Mouse (Mus musculus) kidney, adult 9 months (tissue): ENCODE data around the gene Gm6370.
"Not testable (repeated sequence)": the region's sequence is repeated elsewhere in the genome, so short reads cannot be mapped to it uniquely, and the experiment has no call there.

ENCODE experiments used
- DNase-seq: peaks from one replicate; pipeline ENCODE4 v3.0.0; 2022

Gene Gm6370

DNA sequence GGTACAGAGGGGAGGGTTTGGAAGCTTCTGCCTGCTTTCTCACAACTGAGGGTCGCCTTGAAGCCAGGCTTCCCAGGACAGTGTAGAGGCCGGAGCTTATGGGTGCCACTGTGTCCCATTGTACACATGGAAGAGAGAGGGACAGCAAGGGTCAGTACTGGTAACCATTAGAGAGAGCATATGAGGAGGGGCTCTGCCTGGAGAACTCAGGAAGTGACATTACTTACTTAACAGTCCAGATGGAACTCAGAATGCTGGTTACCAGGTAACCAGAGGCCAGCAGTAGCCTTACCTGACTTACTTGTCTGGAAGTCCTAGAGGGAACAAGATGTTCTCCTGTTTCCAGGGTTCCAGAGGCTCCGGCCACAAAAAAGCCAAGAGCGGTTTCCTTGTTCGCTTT lies at the start of gene Gm6370:
Gene Gm6370, plus strand, starts transcription at position 301 of the 400 bp plus-strand sequence.
- not testable (repeated sequence) for DNase-seq

DNA sequence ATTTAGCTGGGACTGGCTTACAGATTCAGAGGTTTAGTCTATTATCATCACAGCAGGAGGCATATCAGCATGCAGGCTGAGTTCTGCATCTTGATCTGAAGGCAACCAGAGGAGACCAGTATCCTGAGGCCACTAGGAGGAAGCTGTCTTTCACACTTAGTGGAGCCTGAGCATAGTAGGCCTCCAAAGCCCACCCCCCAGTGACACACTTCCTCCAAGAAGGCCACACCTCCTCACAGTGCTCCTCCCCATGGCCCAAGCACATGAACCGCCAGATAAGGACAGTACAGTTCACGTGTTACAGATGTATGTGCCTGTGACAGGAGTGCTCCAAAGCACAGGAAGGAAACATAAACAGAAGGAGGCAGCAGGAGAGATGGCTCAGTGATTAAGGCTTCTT lies 48.4 kb upstream of the Gm6370 start:
- no peak for DNase-seq

DNA sequence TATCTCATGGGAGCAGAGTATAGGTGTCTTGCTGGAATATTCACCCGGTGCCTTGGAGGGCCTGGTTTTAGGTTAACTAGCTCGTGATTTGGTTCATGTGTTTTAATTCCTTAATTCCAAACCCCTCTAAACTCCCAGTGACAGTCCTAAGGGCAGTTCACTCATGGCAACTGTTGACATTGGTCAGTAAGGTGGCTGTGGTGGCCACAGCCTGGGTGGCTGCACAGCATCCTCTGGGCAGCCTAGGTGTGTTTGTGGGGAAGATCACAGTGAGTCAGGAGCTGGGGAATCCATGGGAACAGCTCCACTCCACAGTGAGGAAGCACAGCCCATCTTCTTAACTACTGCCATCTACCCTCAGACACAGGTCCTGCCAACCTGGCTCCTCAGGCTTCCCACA lies 44.5 kb upstream of the Gm6370 start:
- peak; percentile 13 for DNase-seq

- peak; percentile 19 for DNase-seq
These were observed 39.4 kb upstream of the Gm6370 start for GRCm38 (mm10) chr5:146451592-146452254.

DNA sequence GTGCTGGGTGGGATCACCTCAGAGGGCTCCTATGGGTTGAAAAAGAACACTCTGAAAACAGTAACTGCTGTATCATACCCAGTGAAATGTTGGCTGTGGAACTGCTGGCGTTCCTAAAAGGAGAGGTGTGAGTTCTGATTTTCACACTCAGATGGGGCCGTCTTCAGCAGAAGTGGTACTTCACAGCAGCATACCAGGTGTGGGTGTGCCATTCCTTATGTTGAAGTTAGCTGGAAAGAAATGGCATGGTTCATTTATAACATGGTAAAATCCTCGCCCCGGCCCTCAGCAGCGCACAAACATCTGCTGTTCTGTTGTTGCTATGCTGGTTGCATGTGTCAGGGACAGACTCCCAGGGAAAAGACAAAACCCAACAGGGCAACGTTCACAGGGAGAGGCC lies 37.6 kb upstream of the Gm6370 start:
- DNase-seq, result no peak

GRCm38 (mm10) chr5:146461612-146462011 lies 29.6 kb upstream of the Gm6370 start:
- DNase-seq, result peak; percentile 67

GRCm38 (mm10) chr5:146466663-146467062 lies 24.5 kb upstream of the Gm6370 start:
- no peak for DNase-seq

GRCm38 (mm10) chr5:146468311-146468710 lies 22.9 kb upstream of the Gm6370 start:
- no peak for DNase-seq

DNA sequence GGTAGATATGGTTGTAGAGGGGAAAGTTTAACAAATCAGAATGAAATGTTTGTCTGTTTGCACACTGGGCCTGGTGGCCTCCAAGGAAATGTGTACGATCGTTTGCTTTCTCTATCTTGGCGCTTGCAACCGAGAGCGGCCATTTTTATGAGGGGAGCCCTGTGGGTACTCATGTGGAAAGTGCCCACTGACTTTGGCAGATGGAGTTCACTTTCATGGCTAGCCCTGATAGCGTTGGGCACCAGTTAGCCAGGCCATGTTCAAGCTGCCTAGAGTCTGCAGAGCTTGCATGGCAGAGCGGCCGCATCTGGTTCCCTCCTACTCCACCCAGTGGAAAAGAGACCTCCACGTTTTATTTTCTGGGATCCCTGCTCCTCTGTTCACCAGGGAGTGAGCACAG lies 20.3 kb upstream of the Gm6370 start:
- DNase-seq, result no peak

DNA sequence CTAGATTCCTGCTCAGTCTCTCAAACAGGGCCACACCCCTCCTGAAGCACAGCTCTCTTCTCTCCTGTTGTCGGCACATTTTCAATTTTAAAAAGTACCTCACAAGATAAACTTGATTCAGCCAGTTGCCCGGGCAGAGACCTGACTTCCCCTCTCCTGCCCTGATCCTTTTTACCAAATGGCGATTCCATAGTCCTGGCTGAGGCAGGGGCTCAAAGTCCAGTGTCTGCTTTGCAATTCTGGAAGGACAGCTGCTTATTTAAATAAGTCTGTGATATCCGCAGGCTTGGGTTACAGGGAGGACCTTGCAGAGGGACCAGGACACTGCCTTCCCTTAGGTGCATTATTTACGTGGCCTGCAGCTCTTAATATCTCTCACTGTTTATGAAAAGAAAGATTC lies 19.9 kb upstream of the Gm6370 start:
- peak; percentile 29 for DNase-seq

DNA sequence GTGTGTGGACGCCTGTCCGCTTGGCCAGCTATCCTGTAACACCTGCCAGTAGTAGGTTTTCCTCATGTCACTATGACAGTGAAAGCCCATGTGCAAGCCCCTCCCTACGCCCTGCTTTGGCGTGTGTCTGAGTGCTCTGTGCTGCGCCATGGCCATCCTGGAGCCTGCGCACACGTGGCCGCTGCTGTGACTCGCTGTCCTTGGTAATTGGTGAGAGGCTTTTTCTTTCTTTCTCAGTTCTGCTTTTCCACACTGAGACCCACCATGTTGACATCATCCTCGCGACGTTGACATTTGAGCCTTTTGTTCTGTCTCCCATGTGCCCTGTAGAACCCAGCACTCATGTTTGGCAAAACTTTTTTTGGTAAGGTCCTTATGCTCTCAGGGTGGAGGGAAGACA lies 19.3 kb upstream of the Gm6370 start:
- DNase-seq, result no peak

DNA sequence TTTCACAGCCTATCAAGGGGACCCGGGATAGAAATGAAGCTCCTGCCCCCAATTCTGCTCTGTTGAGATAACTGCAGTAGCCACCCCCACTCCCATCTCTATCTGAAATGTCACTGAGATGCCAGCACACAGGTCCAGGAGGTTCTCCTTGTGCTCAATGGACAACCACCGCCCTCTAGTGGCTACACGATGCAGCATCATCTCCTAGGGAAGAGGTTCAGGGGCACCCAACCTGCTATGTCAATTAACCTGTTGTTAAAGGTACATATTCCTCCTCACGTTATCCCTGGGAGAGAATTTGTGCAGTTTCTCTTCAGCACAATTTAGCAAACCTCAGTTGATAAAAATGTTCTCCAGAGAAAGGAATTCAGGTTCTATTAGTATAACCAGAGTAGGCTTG lies 11.6 kb upstream of the Gm6370 start:
- peak; percentile 44 for DNase-seq

DNA sequence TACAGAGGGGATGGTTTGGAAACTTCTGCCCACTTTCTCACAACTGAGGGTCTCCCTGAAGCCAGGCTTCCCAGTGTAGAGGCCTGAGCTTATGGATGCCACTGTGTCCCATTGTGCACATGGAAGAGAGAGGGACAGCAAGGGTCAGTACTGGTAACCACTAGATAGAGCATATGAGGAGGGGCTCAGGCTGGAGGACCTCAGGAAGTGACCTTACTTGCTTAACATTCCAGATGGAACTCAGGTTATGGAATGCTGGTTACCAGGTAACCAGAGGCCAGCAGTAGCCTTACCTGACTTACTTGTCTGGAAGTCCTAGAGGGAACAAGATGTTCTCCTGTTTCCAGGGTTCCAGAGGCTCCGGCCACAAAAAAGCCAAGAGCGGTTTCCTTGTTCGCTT lies 9.5 kb upstream of the Gm6370 start, which contains the start of gene Gm6408:
Gene Gm6408, plus strand, starts transcription at position 301 of the 400 bp plus-strand sequence.
- not testable (repeated sequence) for DNase-seq

DNA sequence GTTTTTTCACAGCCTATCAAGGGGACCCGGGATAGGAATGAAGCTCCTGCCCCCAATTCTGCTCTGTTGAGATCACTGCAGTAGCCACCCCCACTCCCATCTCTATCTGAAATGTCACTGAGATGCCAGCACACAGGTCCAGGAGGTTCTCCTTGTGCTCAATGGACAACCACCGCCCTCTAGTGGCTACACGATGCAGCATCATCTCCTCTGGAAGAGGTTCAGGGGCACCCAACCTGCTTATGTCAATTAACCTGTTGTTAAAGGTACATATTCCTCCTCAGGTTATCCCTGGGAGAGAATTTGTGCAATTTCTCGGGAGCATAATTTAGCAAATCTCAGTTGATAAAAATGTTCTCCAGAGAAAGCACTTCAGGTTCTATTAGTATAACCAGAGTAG lies 2.2 kb upstream of the Gm6370 start:
- peak; percentile 50 for DNase-seq

DNA sequence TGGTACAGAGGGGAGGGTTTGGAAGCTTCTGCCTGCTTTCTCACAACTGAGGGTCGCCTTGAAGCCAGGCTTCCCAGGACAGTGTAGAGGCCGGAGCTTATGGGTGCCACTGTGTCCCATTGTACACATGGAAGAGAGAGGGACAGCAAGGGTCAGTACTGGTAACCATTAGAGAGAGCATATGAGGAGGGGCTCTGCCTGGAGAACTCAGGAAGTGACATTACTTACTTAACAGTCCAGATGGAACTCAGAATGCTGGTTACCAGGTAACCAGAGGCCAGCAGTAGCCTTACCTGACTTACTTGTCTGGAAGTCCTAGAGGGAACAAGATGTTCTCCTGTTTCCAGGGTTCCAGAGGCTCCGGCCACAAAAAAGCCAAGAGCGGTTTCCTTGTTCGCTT lies 10.9 kb downstream of the Gm6370 start, which contains the start of gene 4930449I24Rik:
Gene 4930449I24Rik, plus strand, starts transcription at position 301 of the 400 bp plus-strand sequence.
- not testable (repeated sequence) for DNase-seq

DNA sequence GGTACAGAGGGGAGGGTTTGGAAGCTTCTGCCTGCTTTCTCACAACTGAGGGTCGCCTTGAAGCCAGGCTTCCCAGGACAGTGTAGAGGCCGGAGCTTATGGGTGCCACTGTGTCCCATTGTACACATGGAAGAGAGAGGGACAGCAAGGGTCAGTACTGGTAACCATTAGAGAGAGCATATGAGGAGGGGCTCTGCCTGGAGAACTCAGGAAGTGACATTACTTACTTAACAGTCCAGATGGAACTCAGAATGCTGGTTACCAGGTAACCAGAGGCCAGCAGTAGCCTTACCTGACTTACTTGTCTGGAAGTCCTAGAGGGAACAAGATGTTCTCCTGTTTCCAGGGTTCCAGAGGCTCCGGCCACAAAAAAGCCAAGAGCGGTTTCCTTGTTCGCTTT lies 22.7 kb downstream of the Gm6370 start, which contains the start of gene Gm3402:
Gene Gm3402, plus strand, starts transcription at position 301 of the 400 bp plus-strand sequence.
- DNase-seq, result not testable (repeated sequence)

GRCm38 (mm10) chr5:146525501-146525900 lies 34.3 kb downstream of the Gm6370 start, which contains the start of gene Gm3404:
Gm3404 (plus strand) TSS chr5:146525801.
- DNase-seq, result not testable (repeated sequence)

- not testable (repeated sequence) for DNase-seq
These were observed 46.2 kb downstream of the Gm6370 start, which contains the start of gene Gm3409 for GRCm38 (mm10) chr5:146537347-146537746. Gm3409 (plus strand) TSS chr5:146537647.
